Comparison of ENCODE assay signal across 9 mouse cellular contexts in the genomic region with DNA sequence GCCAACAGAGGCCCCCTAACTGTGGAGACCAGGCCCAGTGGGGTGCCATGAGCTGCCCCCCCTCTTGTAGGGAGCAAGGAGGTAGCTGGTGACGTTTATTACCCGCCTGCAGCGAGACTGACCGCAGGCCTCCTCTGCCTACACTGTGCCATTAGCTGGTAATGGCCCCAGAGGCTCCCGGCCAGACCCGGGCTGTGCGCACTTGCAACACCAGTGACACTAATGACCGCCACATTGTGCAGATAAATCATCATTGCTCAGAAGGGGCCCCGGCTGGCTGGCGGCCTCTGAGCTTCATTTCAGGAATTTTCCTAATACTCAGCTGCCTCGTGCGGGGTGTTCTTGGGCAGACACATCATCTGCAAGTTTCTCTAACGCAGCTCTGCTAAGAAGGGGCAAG.
A peak's percentile ranks its signal among the peaks of the same experiment; 100 is the strongest.
DNase-seq lines count a peak whose midpoint lies in the region; ATAC-seq and TF ChIP-seq lines count a peak whose summit lies in the region.
"Had no signal": no experiment of that assay in that cellular context is flagged by ENCODE, and none has a peak within 500 bp of the region (broad histone marks: within the 10 kb centered on the region; RNA-seq: fewer than 3 reads in every experiment).

No protein-coding gene starts in this region.

- no peaks in the 10 kb centered on the region for H3K27me3 ChIP-seq in midbrain, embryonic 11.5 days (ENCODE audit: control insufficient read depth, insufficient read depth, low read length)
- H3K27me3 ChIP-seq in midbrain, embryonic 15.5 days (replicated peaks) = no peaks in the 10 kb centered on the region
- H3K27me3 ChIP-seq in limb, embryonic 14.5 days (ENCODE audit: control insufficient read depth, insufficient read depth, low read length) = no peaks in the 10 kb centered on the region

- no peak overlapping the region for H3K27ac ChIP-seq in midbrain, embryonic 11.5 days (ENCODE audit: low read depth, low read length)
- H3K27ac ChIP-seq in midbrain, embryonic 15.5 days = no peak overlapping the region
- no peak overlapping the region; the same call in 1 of the 2 replicates for H3K27ac ChIP-seq in limb, embryonic 14.5 days (replicated peaks; ENCODE audit: low read depth, low read length)

- ATAC-seq in midbrain, embryonic 11.5 days (ENCODE audit: low FRiP score) = 0 out of 2 replicates have a peak, but pooled peaks have one; percentile 30
- ATAC-seq in midbrain, embryonic 15.5 days (replicated peaks) = no peak
- ATAC-seq in limb, embryonic 14.5 days (ENCODE audit: low FRiP score, low read depth) = peak; percentile 35; the same call in 1 of the 2 replicates
- no peak for ATAC-seq in inflammation-experienced regulatory T-cells, adult 6 months

- no peak for TF ChIP-seq POLR2A in limb, embryonic 14.5 days (IDR thresholded peaks at IDR 0.05; ENCODE audit: borderline replicate concordance, extremely low read depth, insufficient read depth, insufficient read length)

- H3K36me3 ChIP-seq in midbrain, embryonic 11.5 days (ENCODE audit: control insufficient read depth, insufficient read depth, low read length) = no peaks in the 10 kb centered on the region
- no peaks in the 10 kb centered on the region for H3K36me3 ChIP-seq in midbrain, embryonic 15.5 days (replicated peaks)
- no peaks in the 10 kb centered on the region for H3K36me3 ChIP-seq in limb, embryonic 14.5 days (ENCODE audit: control insufficient read depth, insufficient read depth, low read length)

- intact Hi-C loops in heart, postnatal 36 days (cut with DNase I) = loop anchor here (2.0 kb wide), 1 partner anchor 36 kb away; no protein-coding TSS in a partner anchor
- intact Hi-C loops in gastrocnemius, postnatal 36 days (cut with DNase I) = loop anchor here (2.0 kb wide), 1 partner anchor 88 kb away; no protein-coding TSS in a partner anchor

- DNase-seq in midbrain, embryonic 11.5 days (ENCODE audit: low spot score, missing footprints) = no peak
- DNase-seq in embryo, embryonic 11 days = peak; percentile 63
- peak; percentile 25 for DNase-seq in limb, embryonic 14.5 days (ENCODE audit: low spot score)
- no peak for DNase-seq in heart, postnatal 36 days
- DNase-seq in gastrocnemius, postnatal 36 days = no peak
- DNase-seq: thymus, postnatal 4 days had no signal

- peaks cover 8% of the 10 kb centered on the region for H3K4me1 ChIP-seq in midbrain, embryonic 11.5 days (ENCODE audit: control insufficient read depth, insufficient read depth, low read length)
- peaks cover 37% of the 10 kb centered on the region for H3K4me1 ChIP-seq in midbrain, embryonic 15.5 days
- H3K4me1 ChIP-seq in limb, embryonic 14.5 days (ENCODE audit: control insufficient read depth, insufficient read depth, low read length) = peaks cover 35% of the 10 kb centered on the region

- no peak overlapping the region for H3K9ac ChIP-seq in midbrain, embryonic 11.5 days (ENCODE audit: low read length)
- H3K9ac ChIP-seq in midbrain, embryonic 15.5 days = no peak overlapping the region
- no peak overlapping the region for H3K9ac ChIP-seq in limb, embryonic 14.5 days (ENCODE audit: low read depth, low read length, severe bottlenecking)

- H3K9me3 ChIP-seq in midbrain, embryonic 11.5 days (ENCODE audit: control insufficient read depth, low read length) = no peaks in the 10 kb centered on the region
- no peaks in the 10 kb centered on the region for H3K9me3 ChIP-seq in midbrain, embryonic 15.5 days
- no peaks in the 10 kb centered on the region for H3K9me3 ChIP-seq in limb, embryonic 14.5 days (ENCODE audit: control insufficient read depth, low read length)

- H3K4me3 ChIP-seq in midbrain, embryonic 11.5 days (ENCODE audit: low read depth, low read length) = no peak overlapping the region
- H3K4me3 ChIP-seq in midbrain, embryonic 15.5 days = no peak overlapping the region
- H3K4me3 ChIP-seq in limb, embryonic 14.5 days (replicated peaks; ENCODE audit: low read length) = no peak overlapping the region
- H3K4me3 ChIP-seq: erythroblast, embryonic 14.5 days had no signal

- H3K4me2 ChIP-seq in midbrain, embryonic 11.5 days = no peak overlapping the region
- no peak overlapping the region for H3K4me2 ChIP-seq in midbrain, embryonic 15.5 days
- H3K4me2 ChIP-seq in limb, embryonic 14.5 days (replicated peaks; ENCODE audit: low read depth, low read length, severe bottlenecking) = no peak overlapping the region

- 83% methylated on average over 13 of the region's 13 CpGs for WGBS in midbrain, embryonic 11.5 days
- 73% methylated on average over 13 of the region's 13 CpGs for WGBS in midbrain, embryonic 15.5 days
- WGBS in limb, embryonic 14.5 days = 28% methylated on average over 13 of the region's 13 CpGs

Comparison
In these comparisons a context has a peak if more than half of its experiments do, and no peak if none do; other contexts are left out.
1. ATAC-seq: peak in midbrain, embryonic 11.5 days (single experiment) and limb, embryonic 14.5 days (single experiment); none in midbrain, embryonic 15.5 days (single experiment) and inflammation-experienced regulatory T-cells, adult 6 months (single experiment).
2. DNase-seq: peak in embryo, embryonic 11 days (single experiment) and limb, embryonic 14.5 days (single experiment); none in midbrain, embryonic 11.5 days (single experiment), heart, postnatal 36 days (0 of 2) and gastrocnemius, postnatal 36 days (0 of 2).